Mouse (Mus musculus) embryonic facial prominence, embryonic 13.5 days (tissue): ENCODE measurements at regions not wholly inside any gene's neighbourhood (a gene's known extent, or its start where the extent isn't known, plus 50 kb on each side); places are given as distances from the start of the nearest gene placed in this dataset.
"Not testable (repeated sequence)": the region's sequence is repeated elsewhere in the genome, so short reads cannot be mapped to it uniquely, and the experiment has no call there.

Experiments
- ATAC-seq: fragments of 200-750 bp; cut with Nextera tagmentation; 2 replicates; pipeline ENCODE4 v1.8.0; 2017; ENCODE audit warnings: low read depth; ENCODE audit not compliant: insufficient number of reproducible peaks, insufficient read depth, low FRiP score, low TSS enrichment
- H3K27ac ChIP-seq: fragments of 300-500 bp; sonication (generic); 2 replicates; pipeline ENCODE4 v1.5.1; 2015; ENCODE audit warnings: moderate library complexity, mild to moderate bottlenecking, inconsistent platforms
- H3K27me3 ChIP-seq: fragments of 300-500 bp; sonication (generic); 2 replicates; pipeline ENCODE4 v1.6.1; 2015; ENCODE audit warnings: mild to moderate bottlenecking, inconsistent platforms
- H3K36me3 ChIP-seq: fragments of 300-500 bp; sonication (generic); 2 replicates; pipeline ENCODE4 v1.6.1; 2015; ENCODE audit warnings: mild to moderate bottlenecking, inconsistent platforms
- H3K4me1 ChIP-seq: fragments of 300-500 bp; sonication (generic); 2 replicates; pipeline ENCODE4 v1.6.1; 2015; ENCODE audit warnings: inconsistent platforms
- H3K4me2 ChIP-seq: fragments of 300-500 bp; sonication (generic); 2 replicates; pipeline ENCODE4 v1.6.1; 2015; ENCODE audit warnings: moderate library complexity, mild to moderate bottlenecking, inconsistent platforms
- H3K4me3 ChIP-seq: fragments of 300-500 bp; sonication (generic); 2 replicates; pipeline ENCODE4 v1.5.1; 2015; ENCODE audit warnings: mild to moderate bottlenecking, inconsistent platforms
- H3K9ac ChIP-seq: fragments of 300-500 bp; sonication (generic); 2 replicates; pipeline ENCODE4 v1.6.1; 2015; ENCODE audit warnings: mild to moderate bottlenecking, inconsistent platforms
- H3K9me3 ChIP-seq: fragments of 300-500 bp; sonication (generic); 2 replicates; pipeline ENCODE4 v1.6.1; 2016; ENCODE audit warnings: inconsistent platforms
- WGBS: fragments of 180-500 bp; shearing (Covaris S2); methylation state at CpG from one replicate; pipeline ENCODE4 v1.1.7; 2015; ENCODE audit warnings: mixed read lengths; 5-methylcytosine and 5-hydroxymethylcytosine counted together

DNA sequence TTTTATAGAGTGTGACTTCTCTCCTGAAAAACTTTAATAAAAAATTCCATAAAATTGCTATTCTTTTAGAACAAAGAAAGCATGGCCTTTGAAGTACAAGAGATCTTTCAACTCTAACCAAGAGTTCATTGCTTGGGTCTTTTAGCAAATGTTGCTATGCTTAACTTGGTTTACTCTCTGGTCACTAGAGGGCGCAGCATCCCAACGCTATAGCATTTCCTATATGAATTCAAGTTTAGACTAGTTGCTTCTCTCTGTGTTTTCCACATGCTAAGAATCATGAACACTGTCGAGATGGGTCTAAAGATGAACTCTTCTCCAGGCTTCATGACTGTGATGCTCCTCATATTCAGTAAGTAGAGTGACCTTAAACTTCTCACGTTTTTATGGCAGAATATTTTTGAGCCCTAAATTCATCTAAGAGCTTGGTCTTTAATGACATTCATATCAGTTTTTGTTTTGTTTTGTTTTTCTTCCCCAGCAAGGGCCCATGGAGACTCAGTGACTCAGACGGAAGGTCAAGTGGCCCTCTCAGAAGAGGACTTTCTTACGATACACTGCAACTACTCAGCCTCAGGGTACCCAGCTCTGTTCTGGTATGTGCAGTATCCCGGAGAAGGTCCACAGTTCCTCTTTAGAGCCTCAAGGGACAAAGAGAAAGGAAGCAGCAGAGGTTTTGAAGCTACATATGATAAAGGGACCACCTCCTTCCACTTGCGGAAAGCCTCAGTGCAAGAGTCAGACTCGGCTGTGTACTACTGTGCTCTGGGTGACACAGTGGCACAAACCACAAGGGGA is 823.2 kb upstream of the Olfr1507 start:
- not testable (repeated sequence) for H3K9me3 ChIP-seq, H3K36me3 ChIP-seq, H3K4me1 ChIP-seq, H3K27ac ChIP-seq, H3K4me2 ChIP-seq, H3K27me3 ChIP-seq, H3K4me3 ChIP-seq, H3K9ac ChIP-seq, ATAC-seq
- no CpG with 5 or more reads among the region's 9 CpGs for WGBS

DNA sequence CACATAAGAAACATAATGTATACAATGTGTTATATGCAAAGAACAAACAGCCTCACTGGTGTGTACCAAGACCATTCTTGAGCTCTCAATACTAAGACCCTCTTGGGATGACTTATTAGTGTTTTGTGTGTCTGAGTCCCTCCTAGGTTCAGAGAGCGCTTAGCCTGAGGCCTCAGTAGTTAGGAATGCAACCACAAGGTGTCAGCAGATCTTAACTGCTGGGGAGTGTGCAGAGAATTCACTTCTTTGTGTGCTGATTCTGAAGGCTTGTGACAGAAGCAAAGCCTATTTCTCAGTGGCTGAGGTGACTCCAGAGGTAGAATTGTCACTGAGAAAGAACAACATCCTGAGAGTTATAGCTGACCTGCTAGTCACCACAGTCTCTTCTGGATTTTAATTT is 816.9 kb upstream of the Olfr1507 start:
- not testable (repeated sequence) for H3K4me3 ChIP-seq, H3K4me1 ChIP-seq, H3K4me2 ChIP-seq, H3K9me3 ChIP-seq, H3K27me3 ChIP-seq, H3K27ac ChIP-seq, ATAC-seq, H3K9ac ChIP-seq, H3K36me3 ChIP-seq
- 17% methylated on average over 1 of the region's 1 CpGs for WGBS

DNA sequence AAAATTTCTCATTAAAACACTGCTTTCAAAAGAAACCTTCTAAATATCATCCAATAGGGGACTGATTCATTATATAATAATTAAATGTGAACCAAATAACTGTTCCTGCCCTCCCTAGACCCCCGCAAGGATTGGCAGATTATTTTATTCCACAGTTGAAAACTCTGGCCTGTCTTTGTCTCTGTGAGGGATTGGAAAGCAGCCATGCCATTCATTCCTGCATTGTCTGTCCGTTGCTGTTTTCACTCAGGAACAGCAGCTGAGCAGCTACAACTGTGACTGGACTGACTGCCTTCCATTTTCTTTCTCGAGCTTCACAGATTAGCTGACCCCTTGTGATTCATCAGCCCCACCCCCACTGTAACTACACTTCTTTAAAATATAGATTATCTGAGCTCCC is 807.6 kb upstream of the Olfr1507 start:
- WGBS, result no CpG with 5 or more reads among the region's 3 CpGs
- not testable (repeated sequence) for H3K4me2 ChIP-seq, H3K9ac ChIP-seq, H3K4me3 ChIP-seq, H3K27ac ChIP-seq, H3K36me3 ChIP-seq, H3K27me3 ChIP-seq, ATAC-seq, H3K4me1 ChIP-seq, H3K9me3 ChIP-seq

DNA sequence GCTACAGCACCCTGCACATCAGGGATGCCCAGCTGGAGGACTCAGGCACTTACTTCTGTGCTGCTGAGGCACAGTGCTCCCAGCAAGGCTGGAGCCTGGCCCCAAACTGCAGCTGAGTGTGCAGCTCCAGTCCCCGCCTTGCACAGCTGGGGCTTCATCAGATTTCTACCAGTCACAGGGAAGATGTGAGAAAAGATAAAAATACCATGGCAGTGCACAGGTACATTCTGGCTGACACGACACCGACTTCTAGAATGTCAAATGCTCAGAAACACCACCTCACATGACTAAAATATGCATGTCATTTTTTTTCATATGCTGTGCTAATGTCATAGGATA is 806.9 kb upstream of the Olfr1507 start:
- not testable (repeated sequence) for ATAC-seq, H3K36me3 ChIP-seq, H3K4me1 ChIP-seq, H3K4me2 ChIP-seq, H3K9me3 ChIP-seq, H3K27me3 ChIP-seq, H3K4me3 ChIP-seq, H3K27ac ChIP-seq, H3K9ac ChIP-seq
- WGBS, result no CpG with 5 or more reads among the region's 3 CpGs

DNA sequence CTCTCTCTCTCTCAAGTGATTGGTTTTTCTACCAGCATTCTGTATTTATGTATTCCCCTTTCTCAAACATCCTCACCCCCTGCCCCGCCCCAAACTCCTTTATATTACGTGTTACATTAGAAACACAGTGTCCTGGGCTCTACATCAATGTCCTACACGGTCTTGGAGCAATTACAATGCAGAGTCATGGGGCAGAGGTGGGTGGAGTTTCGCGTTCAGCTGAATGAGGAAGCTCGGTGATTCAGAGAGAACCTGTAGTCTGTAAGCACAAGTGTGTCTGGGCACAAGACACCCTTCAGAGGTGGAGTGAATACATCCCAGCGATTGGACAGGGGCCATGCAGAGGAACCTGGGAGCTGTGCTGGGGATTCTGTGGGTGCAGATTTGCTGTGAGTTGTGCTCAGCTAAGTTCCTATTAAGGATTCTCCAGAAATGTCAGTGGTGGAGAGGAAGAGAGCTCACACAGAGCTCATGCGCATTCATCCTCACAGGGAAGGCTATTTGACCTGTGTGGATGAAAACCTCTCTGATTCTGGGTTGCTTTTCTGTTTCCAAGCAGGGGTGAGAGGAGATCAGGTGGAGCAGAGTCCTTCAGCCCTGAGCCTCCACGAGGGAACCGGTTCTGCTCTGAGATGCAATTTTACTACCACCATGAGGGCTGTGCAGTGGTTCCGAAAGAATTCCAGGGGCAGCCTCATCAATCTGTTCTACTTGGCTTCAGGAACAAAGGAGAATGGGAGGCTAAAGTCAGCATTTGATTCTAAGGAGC is 806.4 kb upstream of the Olfr1507 start:
- not testable (repeated sequence) for H3K36me3 ChIP-seq, ATAC-seq, H3K4me2 ChIP-seq

DNA sequence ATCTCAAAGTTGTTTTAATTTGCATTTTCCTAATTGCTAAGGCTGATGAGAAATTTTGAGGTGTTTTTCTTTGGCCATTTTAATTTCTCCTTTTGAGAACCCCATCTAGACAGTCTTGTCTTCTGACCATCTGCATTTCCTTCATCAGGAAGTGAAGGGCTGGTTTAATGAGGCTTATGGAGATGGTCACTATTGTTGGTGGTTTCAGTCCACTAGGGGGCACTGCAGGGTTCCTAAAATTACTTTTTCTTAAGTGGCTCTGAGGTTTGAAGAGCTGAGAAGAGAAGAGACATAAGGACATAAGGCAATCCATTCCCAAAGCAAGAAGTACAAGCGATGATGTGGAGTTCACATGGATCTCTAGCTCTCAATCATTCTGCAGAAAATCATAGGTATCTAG is 805.6 kb upstream of the Olfr1507 start:
- 58% methylated on average over 1 of the region's 1 CpGs for WGBS
- not testable (repeated sequence) for ATAC-seq

More for the DNA sequence above, 806.4 kb upstream of the Olfr1507 start:
- not testable (repeated sequence) for H3K27me3 ChIP-seq, H3K4me1 ChIP-seq, H3K9me3 ChIP-seq, H3K9ac ChIP-seq, H3K27ac ChIP-seq, H3K4me3 ChIP-seq
- WGBS, result no CpG with 5 or more reads among the region's 11 CpGs

DNA sequence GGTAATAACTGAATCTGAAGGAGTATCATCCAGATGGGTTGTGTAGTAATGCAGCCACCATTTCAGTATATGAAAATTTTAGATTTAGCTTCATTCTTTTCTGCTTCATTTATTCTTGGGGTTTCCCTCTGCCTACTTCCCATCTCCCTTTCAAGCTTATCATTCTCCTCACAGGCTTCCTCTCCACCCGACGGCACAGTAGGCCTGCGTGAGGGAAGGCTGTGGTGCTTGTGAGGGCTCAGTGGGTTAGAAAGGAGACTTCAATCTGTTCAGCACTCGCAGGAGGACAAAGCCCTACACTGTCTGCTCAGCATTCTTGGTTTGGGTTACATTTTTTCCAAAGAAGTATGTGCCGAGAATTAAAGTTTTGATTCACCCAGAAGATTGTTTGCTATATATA is 804.2 kb upstream of the Olfr1507 start:
- not testable (repeated sequence) for H3K4me2 ChIP-seq, H3K9me3 ChIP-seq, H3K4me3 ChIP-seq, H3K4me1 ChIP-seq, ATAC-seq, H3K27me3 ChIP-seq, H3K9ac ChIP-seq, H3K27ac ChIP-seq, H3K36me3 ChIP-seq
- no CpG with 5 or more reads among the region's 5 CpGs for WGBS

More for the DNA sequence above, 805.6 kb upstream of the Olfr1507 start:
- H3K9me3 ChIP-seq, H3K27me3 ChIP-seq, H3K4me3 ChIP-seq, H3K4me1 ChIP-seq, H3K9ac ChIP-seq, H3K4me2 ChIP-seq, H3K27ac ChIP-seq, H3K36me3 ChIP-seq: not testable (repeated sequence)

DNA sequence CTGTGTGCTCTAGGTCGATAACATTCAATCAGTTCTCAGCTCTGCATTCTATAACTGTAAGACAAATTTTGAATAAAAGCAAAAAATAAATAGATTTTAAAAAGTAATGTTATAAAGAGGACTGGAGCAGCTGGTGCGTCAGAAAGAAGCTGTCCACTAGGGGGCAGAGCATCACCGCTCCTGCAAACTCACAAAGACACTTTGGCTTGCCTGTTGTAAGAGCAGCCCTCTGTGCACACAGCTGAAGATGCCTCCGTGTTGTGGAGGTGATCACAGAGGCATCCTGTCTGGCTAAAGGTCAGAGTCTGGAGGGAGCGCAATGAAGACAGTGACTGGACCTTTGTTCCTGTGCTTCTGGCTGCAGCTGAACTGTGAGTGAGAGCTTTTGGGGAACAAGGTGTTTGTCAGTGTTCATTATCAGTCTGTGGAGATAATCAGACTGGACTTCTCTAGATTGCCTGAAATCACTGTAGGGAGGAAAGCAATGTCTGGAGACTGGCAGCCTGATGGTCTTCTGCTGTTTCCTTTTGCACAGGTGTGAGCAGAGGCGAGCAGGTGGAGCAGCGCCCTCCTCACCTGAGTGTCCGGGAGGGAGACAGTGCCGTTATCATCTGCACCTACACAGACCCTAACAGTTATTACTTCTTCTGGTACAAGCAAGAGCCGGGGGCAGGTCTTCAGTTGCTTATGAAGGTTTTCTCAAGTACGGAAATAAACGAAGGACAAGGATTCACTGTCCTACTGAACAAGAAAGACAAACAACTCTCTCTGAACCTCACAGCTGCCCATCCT is 788.0 kb upstream of the Olfr1507 start:
- H3K9ac ChIP-seq, H3K9me3 ChIP-seq, H3K4me2 ChIP-seq, H3K27ac ChIP-seq, ATAC-seq, H3K4me3 ChIP-seq, H3K36me3 ChIP-seq, H3K4me1 ChIP-seq, H3K27me3 ChIP-seq: not testable (repeated sequence)
- WGBS, result no CpG with 5 or more reads among the region's 12 CpGs

DNA sequence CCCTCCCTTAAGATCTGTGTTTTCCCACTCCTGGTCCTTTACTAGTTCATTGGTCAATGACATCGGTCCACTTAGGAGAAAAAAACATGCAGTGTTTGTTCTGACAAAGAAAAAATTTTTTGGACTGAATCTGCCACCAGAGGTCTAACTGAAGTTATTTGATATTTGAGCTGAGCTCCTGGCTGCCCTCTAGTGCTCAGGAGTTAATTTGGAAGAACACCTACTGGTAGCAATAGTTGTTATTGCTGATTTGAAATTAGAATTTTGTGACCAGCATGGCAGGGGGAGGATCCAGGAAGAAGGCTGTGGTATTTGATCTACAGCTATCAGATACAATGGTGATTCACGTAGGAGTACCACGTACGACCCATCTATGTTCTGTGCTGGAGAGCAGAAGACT is 777.7 kb upstream of the Olfr1507 start:
- not testable (repeated sequence) for H3K36me3 ChIP-seq, H3K4me2 ChIP-seq, H3K27me3 ChIP-seq, H3K9ac ChIP-seq, ATAC-seq, H3K4me3 ChIP-seq, H3K27ac ChIP-seq, H3K4me1 ChIP-seq, H3K9me3 ChIP-seq
- whole genome bisulfite sequencing, result 71% methylated on average over 3 of the region's 4 CpGs

DNA sequence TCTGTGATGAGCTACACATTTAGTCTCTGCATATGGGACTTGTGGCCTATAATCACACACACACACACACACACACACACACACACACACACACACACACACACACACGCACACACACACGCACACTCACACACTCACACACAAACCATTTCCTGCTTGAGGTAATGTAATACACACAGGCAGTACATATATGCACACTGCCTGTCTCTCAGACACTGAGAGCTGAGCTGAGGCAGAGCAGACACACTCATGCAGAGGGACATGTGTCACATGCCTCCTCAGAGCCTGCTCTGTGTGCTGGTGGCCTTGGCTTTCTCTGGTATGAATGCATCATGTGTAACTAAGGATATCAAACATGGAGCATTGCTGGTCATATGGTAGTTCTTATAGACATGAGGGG is 772.1 kb upstream of the Olfr1507 start:
- H3K4me1 ChIP-seq, H3K27ac ChIP-seq, H3K4me2 ChIP-seq, H3K9ac ChIP-seq, ATAC-seq, H3K9me3 ChIP-seq, H3K4me3 ChIP-seq, H3K36me3 ChIP-seq, H3K27me3 ChIP-seq: not testable (repeated sequence)
- WGBS, result 92% methylated on average over 2 of the region's 2 CpGs

DNA sequence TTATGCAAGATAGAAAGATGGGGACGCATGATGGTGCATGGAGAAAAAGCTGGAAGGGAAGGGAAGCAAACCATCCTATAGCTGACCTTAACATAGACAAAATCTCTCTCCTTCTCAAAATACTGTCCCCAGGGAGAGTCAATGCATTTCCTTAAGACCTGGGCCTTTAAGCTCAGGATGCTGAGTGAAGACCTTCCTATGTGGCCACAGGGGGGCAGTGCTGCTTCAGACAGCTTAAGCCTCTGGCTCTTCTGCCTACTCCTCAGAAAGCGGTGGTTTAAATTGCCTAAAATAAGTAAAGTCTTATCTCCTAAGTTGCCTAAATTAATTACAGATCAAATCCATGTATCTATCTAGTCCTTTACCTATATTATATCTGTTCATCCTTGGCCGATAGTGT is 760.4 kb upstream of the Olfr1507 start:
- H3K36me3 ChIP-seq, H3K27me3 ChIP-seq, H3K4me1 ChIP-seq, H3K27ac ChIP-seq, H3K9me3 ChIP-seq, H3K4me3 ChIP-seq, H3K9ac ChIP-seq, ATAC-seq, H3K4me2 ChIP-seq: not testable (repeated sequence)
- no CpG with 5 or more reads among the region's 3 CpGs for WGBS

DNA sequence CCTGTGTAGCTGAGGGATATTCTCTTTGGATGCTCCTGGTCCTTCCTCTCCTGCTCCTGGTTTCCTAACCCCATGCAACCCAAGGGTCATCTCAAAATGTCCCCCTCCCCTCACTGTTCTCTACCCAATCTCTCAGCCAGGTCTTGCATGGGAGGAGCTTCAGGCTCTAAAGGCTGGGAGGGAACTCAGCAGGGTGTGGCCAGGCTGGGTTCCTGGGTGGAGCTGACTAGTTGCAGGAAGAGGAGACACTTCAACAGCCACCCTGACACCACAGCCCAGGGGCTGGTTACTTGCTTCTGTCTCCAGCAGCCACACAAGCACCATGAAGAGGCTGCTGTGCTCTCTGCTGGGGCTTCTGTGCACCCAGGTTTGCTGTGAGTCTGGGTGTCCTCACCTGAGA is 757.9 kb upstream of the Olfr1507 start:
- not testable (repeated sequence) for H3K27me3 ChIP-seq, H3K27ac ChIP-seq, H3K4me2 ChIP-seq, H3K4me1 ChIP-seq, H3K9ac ChIP-seq, ATAC-seq, H3K36me3 ChIP-seq, H3K4me3 ChIP-seq, H3K9me3 ChIP-seq
